Mouse (Mus musculus): ENCODE results near the gene Btd.

Btd gene

GRCm38 (mm10) chr14:31664903-31665565 is 24.2 kb downstream of the Btd start:
- no peak for DNase-seq (ENCODE audit: low spot score)

GRCm38 (mm10) chr14:31665566-31665940 is 24.7 kb downstream of the Btd start:
- DNase-seq (ENCODE audit: low spot score) = no peak

GRCm38 (mm10) chr14:31666931-31667705 is 26.3 kb downstream of the Btd start:
- no peak for DNase-seq (ENCODE audit: low spot score)

GRCm38 (mm10) chr14:31667741-31668140 is 26.9 kb downstream of the Btd start:
- DNase-seq (ENCODE audit: low spot score) = no peak

- no peak for DNase-seq (ENCODE audit: low spot score)
Measured at GRCm38 (mm10) chr14:31668326-31668725, 27.5 kb downstream of the Btd start.

- DNase-seq (ENCODE audit: low spot score) = no peak
Measured at GRCm38 (mm10) chr14:31669161-31669611, 28.4 kb downstream of the Btd start.

GRCm38 (mm10) chr14:31669642-31670490 is 29.0 kb downstream of the Btd start:
- no peak for DNase-seq (ENCODE audit: low spot score)

GRCm38 (mm10) chr14:31671635-31672320 is 30.9 kb downstream of the Btd start:
- no peak for DNase-seq (ENCODE audit: low spot score)

- DNase-seq (ENCODE audit: low spot score) = no peak
Measured at GRCm38 (mm10) chr14:31680656-31681055, 39.8 kb downstream of the Btd start.

GRCm38 (mm10) chr14:31681291-31681690 is 40.5 kb downstream of the Btd start:
- DNase-seq (ENCODE audit: low spot score) = no peak

GRCm38 (mm10) chr14:31681931-31682555 is 41.2 kb downstream of the Btd start:
- no peak for DNase-seq (ENCODE audit: low spot score)

- DNase-seq (ENCODE audit: low spot score) = no peak
Measured at GRCm38 (mm10) chr14:31683610-31684009, 42.8 kb downstream of the Btd start.

GRCm38 (mm10) chr14:31684343-31685040 is 43.7 kb downstream of the Btd start:
- DNase-seq (ENCODE audit: low spot score) = no peak

- DNase-seq (ENCODE audit: low spot score) = no peak
Measured at GRCm38 (mm10) chr14:31685680-31686079, 44.9 kb downstream of the Btd start.

GRCm38 (mm10) chr14:31686231-31686630 is 45.4 kb downstream of the Btd start:
- no peak for DNase-seq (ENCODE audit: low spot score)

GRCm38 (mm10) chr14:31692536-31692935 is 51.7 kb downstream of the Btd start:
- DNase-seq (ENCODE audit: low spot score) = no peak

GRCm38 (mm10) chr14:31696206-31696984 is 55.6 kb downstream of the Btd start:
- no peak for DNase-seq (ENCODE audit: low spot score)

GRCm38 (mm10) chr14:31696985-31697303 is 56.1 kb downstream of the Btd start:
- DNase-seq (ENCODE audit: low spot score) = no peak

GRCm38 (mm10) chr14:31697346-31697745 is 56.5 kb downstream of the Btd start:
- DNase-seq (ENCODE audit: low spot score) = no peak

- no peak for DNase-seq (ENCODE audit: low spot score)
Measured at GRCm38 (mm10) chr14:31697755-31698154, 56.9 kb downstream of the Btd start.
